Mouse (Mus musculus): ENCODE data around the gene Tomm40l. TPM values are rescaled to one million over a fixed set of nuclear protein-coding genes. Genes with fewer than 3 reads are reported as not detected.

Tomm40l gene
- polyA plus RNA-seq, 2 experiments = 11.0 to 17.5 TPM

GRCm38 (mm10) chr1:171269848-171270572 is 47.7 kb upstream of the Tomm40l start, which contains the start of gene B4galt3:
Gene B4galt3, plus strand, starts transcription at chr1:171270328.
- Histone ChIP-seq H3K4me3 (ENCODE audit: insufficient read depth in 1 of 2, low read depth in 2 of 2, low read length in 2 of 2) (peak within 1 kb of the TSS; percentile 67 to 96), H3K9ac (replicated peaks) (peak within 1 kb of the TSS; percentile 80), H3K4me2 (ENCODE audit: low read depth) (peak within 1 kb of the TSS; percentile 89), H3K27me3 (ENCODE audit: control insufficient read depth, insufficient read depth, low read length) (no peaks in the 10 kb centered on the region), H3K9me3 (ENCODE audit: control insufficient read depth, low read length) (no peaks in the 10 kb centered on the region), H3K36me3 (replicated peaks; ENCODE audit: control insufficient read depth, insufficient read depth, low read depth) (peaks cover 27% of the 10 kb centered on the region), H3K27ac (peak within 1 kb of the TSS; percentile 70), H3K4me1 (replicated peaks; ENCODE audit: control insufficient read depth in 2 of 2, insufficient read depth in 2 of 2, low read length in 1 of 2) (peaks cover 17 to 22% of the 10 kb centered on the region in 2 experiments)
- TF ChIP-seq CTCF (IDR thresholded peaks at IDR 0.05; ENCODE audit: low read depth) = 0 out of 2 replicates have a peak, but pooled peaks have one; percentile 14
- 0 out of 2 replicates have a peak, but pooled peaks have one; percentile 34 for TF ChIP-seq EP300 (IDR thresholded peaks at IDR 0.05; ENCODE audit: low read depth)
- peak; percentile 79 to 86 (median 83) for DNase-seq (ENCODE audit: low read depth in 3 of 3, low spot score in 3 of 3)
- ATAC-seq (ENCODE audit: insufficient read depth) = peak; percentile 93
- 3% methylated on average over 36 of the region's 36 CpGs for WGBS (ENCODE audit: insufficient replicate concordance)

GRCm38 (mm10) chr1:171268341-171268740 is 46.0 kb upstream of the Tomm40l start:
- Histone ChIP-seq H3K27ac (no peak overlapping the region), H3K4me3 (ENCODE audit: insufficient read depth in 1 of 2, low read depth in 2 of 2, low read length in 2 of 2) (no peak overlapping the region), H3K4me2 (ENCODE audit: low read depth) (no peak overlapping the region), H3K9me3 (ENCODE audit: control insufficient read depth, low read length) (no peaks in the 10 kb centered on the region), H3K9ac (replicated peaks) (no peak overlapping the region), H3K36me3 (replicated peaks; ENCODE audit: control insufficient read depth, insufficient read depth, low read depth) (peaks cover 11% of the 10 kb centered on the region), H3K4me1 (replicated peaks; ENCODE audit: control insufficient read depth in 2 of 2, insufficient read depth in 2 of 2, low read length in 1 of 2) (peaks cover 17 to 23% of the 10 kb centered on the region in 2 experiments), H3K27me3 (ENCODE audit: control insufficient read depth, insufficient read depth, low read length) (no peaks in the 10 kb centered on the region; the same call in 1 of the 2 replicates)
- WGBS (ENCODE audit: insufficient replicate concordance) = 42% methylated on average over 1 of the region's 1 CpGs
- ATAC-seq (ENCODE audit: insufficient read depth) = no peak
- TF ChIP-seq EP300 (IDR thresholded peaks at IDR 0.05; ENCODE audit: low read depth) = no peak
- no peak for TF ChIP-seq CTCF (IDR thresholded peaks at IDR 0.05; ENCODE audit: low read depth)
- no peak for DNase-seq (ENCODE audit: low read depth in 3 of 3, low spot score in 3 of 3)

GRCm38 (mm10) chr1:171265971-171266744 is 43.8 kb upstream of the Tomm40l start:
- no peak for DNase-seq (ENCODE audit: low read depth in 3 of 3, low spot score in 3 of 3)
- Histone ChIP-seq H3K27ac (no peak overlapping the region), H3K9ac (replicated peaks) (no peak overlapping the region), H3K36me3 (replicated peaks; ENCODE audit: control insufficient read depth, insufficient read depth, low read depth) (no peaks in the 10 kb centered on the region), H3K9me3 (ENCODE audit: control insufficient read depth, low read length) (no peaks in the 10 kb centered on the region), H3K27me3 (ENCODE audit: control insufficient read depth, insufficient read depth, low read length) (peaks cover 4% of the 10 kb centered on the region; the same call in 1 of the 2 replicates), H3K4me1 (replicated peaks; ENCODE audit: control insufficient read depth in 2 of 2, insufficient read depth in 2 of 2, low read length in 1 of 2) (peaks cover 9 to 22% of the 10 kb centered on the region in 2 experiments), H3K4me2 (ENCODE audit: low read depth) (0 out of 2 replicates have a peak overlapping the region, but pooled peaks have one; percentile 13), H3K4me3 (ENCODE audit: insufficient read depth in 1 of 2, low read depth in 2 of 2, low read length in 2 of 2) (no peak overlapping the region)
- TF ChIP-seq CTCF (IDR thresholded peaks at IDR 0.05; ENCODE audit: low read depth) = no peak
- TF ChIP-seq EP300 (IDR thresholded peaks at IDR 0.05; ENCODE audit: low read depth) = no peak
- 20% methylated on average over 4 of the region's 4 CpGs for WGBS (ENCODE audit: insufficient replicate concordance)
- no peak for ATAC-seq (ENCODE audit: insufficient read depth)

GRCm38 (mm10) chr1:171263666-171264461 is 41.5 kb upstream of the Tomm40l start:
- H3K27ac ChIP-seq = no peak overlapping the region
- peaks cover 7% of the 10 kb centered on the region for H3K27me3 ChIP-seq (ENCODE audit: control insufficient read depth, insufficient read depth, low read length)
- no peaks in the 10 kb centered on the region for H3K36me3 ChIP-seq (replicated peaks; ENCODE audit: control insufficient read depth, insufficient read depth, low read depth)
- no peak overlapping the region for H3K4me3 ChIP-seq (ENCODE audit: insufficient read depth in 1 of 2, low read depth in 2 of 2, low read length in 2 of 2)
- DNase-seq (ENCODE audit: low read depth in 3 of 3, low spot score in 3 of 3) = no peak
- ATAC-seq (ENCODE audit: insufficient read depth) = no peak
- peaks cover 0 to 21% of the 10 kb centered on the region in 2 experiments; a peak in 2 of 4 replicates for H3K4me1 ChIP-seq (replicated peaks; ENCODE audit: control insufficient read depth in 2 of 2, insufficient read depth in 2 of 2, low read length in 1 of 2)
- H3K4me2 ChIP-seq (ENCODE audit: low read depth) = no peak overlapping the region
- no peak for TF ChIP-seq EP300 (IDR thresholded peaks at IDR 0.05; ENCODE audit: low read depth)
- peak; percentile 69 for TF ChIP-seq CTCF (IDR thresholded peaks at IDR 0.05; ENCODE audit: low read depth)
- no peaks in the 10 kb centered on the region for H3K9me3 ChIP-seq (ENCODE audit: control insufficient read depth, low read length)
- no peak overlapping the region for H3K9ac ChIP-seq (replicated peaks)
- 64% methylated on average over 3 of the region's 3 CpGs for WGBS (ENCODE audit: insufficient replicate concordance)
